Comparison of ENCODE assay signal across 26 mouse cellular contexts in the genomic region with DNA sequence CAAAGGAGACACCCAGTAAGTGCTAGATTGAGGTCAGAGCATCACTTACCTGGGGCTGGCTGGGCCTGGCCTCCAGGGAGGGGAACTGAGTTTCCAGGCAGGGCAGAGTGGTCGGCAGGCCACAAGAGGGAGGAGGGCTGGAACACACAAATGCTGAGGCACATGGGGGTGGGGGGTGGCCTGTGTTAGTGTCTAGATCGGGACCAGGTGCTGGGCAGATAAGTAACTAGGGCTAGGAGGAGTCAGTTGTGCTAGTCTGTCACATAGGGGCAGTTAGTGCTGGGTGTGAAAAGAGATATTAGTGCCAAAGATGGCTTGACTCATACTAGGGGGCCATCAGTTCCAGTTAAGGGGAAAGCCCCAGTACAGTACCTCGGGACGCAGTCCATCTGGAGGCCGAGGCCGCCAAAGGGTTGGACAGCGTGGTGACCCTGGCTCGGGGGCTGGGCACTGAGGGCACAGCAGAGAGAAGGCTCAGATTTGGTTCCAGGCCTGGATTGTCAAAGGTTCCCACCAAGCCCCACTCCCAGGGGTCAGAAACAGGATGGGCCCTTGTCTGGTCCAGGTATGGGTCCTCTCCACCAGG. TPM values are rescaled to one million over a fixed set of nuclear protein-coding genes. Genes with fewer than 3 reads are reported as not detected.
DNase-seq lines count a peak whose midpoint lies in the region; ATAC-seq and TF ChIP-seq lines count a peak whose summit lies in the region.
"Had no signal": no experiment of that assay in that cellular context is flagged by ENCODE, and none has a peak within 500 bp of the region (broad histone marks: within the 10 kb centered on the region; RNA-seq: fewer than 3 reads in every experiment).

No protein-coding gene starts in this region.

- no peaks in the 10 kb centered on the region for H3K27me3 ChIP-seq in liver, embryonic 13.5 days
- no peaks in the 10 kb centered on the region for H3K27me3 ChIP-seq in liver, postnatal 0 days (ENCODE audit: insufficient read depth, low read length)
- H3K27me3 ChIP-seq in forebrain, embryonic 11.5 days (ENCODE audit: control insufficient read depth, insufficient read depth, low read length) = no peaks in the 10 kb centered on the region
- H3K27me3 ChIP-seq: embryonic facial prominence, embryonic 13.5 days; heart, embryonic 15.5 days; hindbrain, embryonic 13.5 days; Patski had no signal

- TF ChIP-seq EP300 in liver, postnatal 0 days (IDR thresholded peaks at IDR 0.05; ENCODE audit: low read depth) = no peak

- no peak overlapping the region for H3K4me2 ChIP-seq in liver, embryonic 13.5 days
- no peak overlapping the region for H3K4me2 ChIP-seq in liver, postnatal 0 days (ENCODE audit: low read depth, low read length)
- no peak overlapping the region for H3K4me2 ChIP-seq in forebrain, embryonic 11.5 days (ENCODE audit: low read depth, low read length, severe bottlenecking)
- H3K4me2 ChIP-seq: embryonic facial prominence, embryonic 13.5 days; heart, embryonic 15.5 days; hindbrain, embryonic 13.5 days had no signal

- H3K4me1 ChIP-seq in liver, embryonic 13.5 days (replicated peaks) = peaks cover 51% of the 10 kb centered on the region
- H3K4me1 ChIP-seq in liver, postnatal 0 days (ENCODE audit: insufficient read depth) = no peaks in the 10 kb centered on the region
- H3K4me1 ChIP-seq in forebrain, embryonic 11.5 days (replicated peaks; ENCODE audit: control insufficient read depth, insufficient read depth, low read length) = no peaks in the 10 kb centered on the region
- H3K4me1 ChIP-seq: embryonic facial prominence, embryonic 13.5 days; heart, embryonic 10.5 days; hindbrain, embryonic 13.5 days had no signal

- H3K27ac ChIP-seq in layer of hippocampus, adult 2 months = 0 out of 2 replicates have a peak overlapping the region, but pooled peaks have one; percentile 5
- H3K27ac ChIP-seq in liver, embryonic 13.5 days = no peak overlapping the region
- H3K27ac ChIP-seq in liver, postnatal 0 days (ENCODE audit: low read depth) = no peak overlapping the region
- no peak overlapping the region for H3K27ac ChIP-seq in forebrain, embryonic 11.5 days (ENCODE audit: low read depth, low read length)
- H3K27ac ChIP-seq: embryonic facial prominence, embryonic 13.5 days; heart, embryonic 10.5 days; heart, embryonic 15.5 days; hindbrain, embryonic 13.5 days had no signal

- WGBS in liver, embryonic 13.5 days (ENCODE audit: insufficient replicate concordance) = 63% methylated on average over 8 of the region's 8 CpGs
- whole genome bisulfite sequencing in liver, postnatal 0 days (ENCODE audit: insufficient replicate concordance) = 71% methylated on average over 8 of the region's 8 CpGs
- 92% methylated on average over 8 of the region's 8 CpGs for WGBS in forebrain, embryonic 11.5 days

- TF ChIP-seq CTCF in layer of hippocampus, adult 2 months (conservative IDR thresholded peaks at IDR 0.05) = no peak
- TF ChIP-seq CTCF in liver, postnatal 0 days (IDR thresholded peaks at IDR 0.05; ENCODE audit: low read depth) = no peak

- no peak overlapping the region for H3K4me3 ChIP-seq in layer of hippocampus, adult 2 months
- H3K4me3 ChIP-seq in liver, embryonic 13.5 days (replicated peaks) = no peak overlapping the region
- H3K4me3 ChIP-seq in liver, postnatal 0 days (ENCODE audit: low read depth, low read length) = no peak overlapping the region
- H3K4me3 ChIP-seq in forebrain, embryonic 11.5 days (ENCODE audit: low read depth, low read length) = no peak overlapping the region
- H3K4me3 ChIP-seq: embryonic facial prominence, embryonic 13.5 days; heart, embryonic 10.5 days; heart, embryonic 15.5 days; hindbrain, embryonic 13.5 days had no signal

- peaks cover 82% of the 10 kb centered on the region for H3K36me3 ChIP-seq in liver, embryonic 13.5 days
- H3K36me3 ChIP-seq in liver, postnatal 0 days (replicated peaks; ENCODE audit: insufficient read depth, low read length) = peaks cover 58% of the 10 kb centered on the region
- H3K36me3 ChIP-seq in forebrain, embryonic 11.5 days (ENCODE audit: control insufficient read depth, insufficient read depth, low read length) = peaks cover 12% of the 10 kb centered on the region; the same call in 1 of the 2 replicates

- H3K9me3 ChIP-seq in liver, embryonic 13.5 days (replicated peaks) = no peaks in the 10 kb centered on the region
- no peaks in the 10 kb centered on the region for H3K9me3 ChIP-seq in liver, postnatal 0 days (ENCODE audit: low read length)
- H3K9me3 ChIP-seq in forebrain, embryonic 11.5 days (ENCODE audit: control insufficient read depth, low read length) = no peaks in the 10 kb centered on the region
- H3K9me3 ChIP-seq: embryonic facial prominence, embryonic 13.5 days; heart, embryonic 10.5 days; heart, embryonic 15.5 days; hindbrain, embryonic 13.5 days had no signal

- no peak overlapping the region for H3K9ac ChIP-seq in liver, embryonic 13.5 days
- no peak overlapping the region for H3K9ac ChIP-seq in liver, postnatal 0 days (replicated peaks)
- no peak overlapping the region for H3K9ac ChIP-seq in forebrain, embryonic 11.5 days (ENCODE audit: low read length)
- H3K9ac ChIP-seq: embryonic facial prominence, embryonic 13.5 days; heart, embryonic 15.5 days; hindbrain, embryonic 13.5 days had no signal

- ATAC-seq in liver, embryonic 13.5 days (ENCODE audit: low read depth) = peak; percentile 69
- peak; percentile 29; the same call in 1 of the 2 replicates for ATAC-seq in liver, postnatal 0 days
- no peak for ATAC-seq in forebrain, embryonic 11.5 days (replicated peaks; ENCODE audit: low FRiP score)
- ATAC-seq: forebrain, embryonic 14.5 days; Patski had no signal

- DNase-seq in layer of hippocampus, adult 2 months (ENCODE audit: low spot score in 2 of 2) = no peak
- DNase-seq in layer of hippocampus, adult 8-10 months (ENCODE audit: low spot score in 2 of 2) = no peak
- DNase-seq in liver = peak; percentile 39
- DNase-seq in liver, embryonic 13.5 days = no peak
- DNase-seq in liver, postnatal 0 days = no peak
- DNase-seq in spleen, adult 18-20 months = no peak
- no peak for DNase-seq in forebrain, embryonic 11.5 days (ENCODE audit: low spot score)
- no peak for DNase-seq in left cerebral cortex, adult 11 months (ENCODE audit: low spot score)
- DNase-seq: adrenal gland, adult 2 months; adrenal gland, postnatal 25 days; cerebellum, adult 18-20 months; cerebellum, adult 9-11 months; cerebellum, postnatal 36 days had no signal

RNA-seq across cellular contexts. Expression of gene Sbf1, which starts 19.4 kb away (rescaled TPM):
- 100 to 1,000 TPM; 356 to 361 TPM for total RNA-seq in layer of hippocampus, adult 2 months (2021)
- 100 to 1,000 TPM; 317 to 349 (median 325) TPM for total RNA-seq in layer of hippocampus, adult 8-10 months (2022)
- polyA plus RNA-seq in liver, embryonic 13.5 days (2015; fragmentation: Nextera tagmentation; extraction: Ambion mirVana) = 18.8 and 21.7 TPM in 2 replicates
- 16.5 and 17.0 TPM in 2 replicates for polyA plus RNA-seq in liver, postnatal 0 days (2015; fragmentation: Nextera tagmentation; extraction: Ambion mirVana)
- polyA plus RNA-seq in forebrain, embryonic 11.5 days (2014; fragmentation: Nextera tagmentation; extraction: Ambion mirVana) = 76.5 and 87.8 TPM in 2 replicates

RNA-seq across cellular contexts. Expression of gene Adm2, which starts 26.8 kb away (rescaled TPM):
- not detected for total RNA-seq in layer of hippocampus, adult 2 months (2021)
- total RNA-seq in layer of hippocampus, adult 8-10 months (2022) = not detected
- polyA plus RNA-seq in liver, embryonic 13.5 days (2015; fragmentation: Nextera tagmentation; extraction: Ambion mirVana) = 1.4 and 2.4 TPM in 2 replicates
- polyA plus RNA-seq in liver, postnatal 0 days (2015; fragmentation: Nextera tagmentation; extraction: Ambion mirVana) = 1.4 and 3.7 TPM in 2 replicates
- 0.15 TPM in 1 of 2 replicates, not detected in the other for polyA plus RNA-seq in forebrain, embryonic 11.5 days (2014; fragmentation: Nextera tagmentation; extraction: Ambion mirVana)
- total RNA-seq: adrenal gland, adult 2 months; adrenal gland, postnatal 25 days; gastrocnemius, adult 8-10 months; gastrocnemius, postnatal 36 days; heart, adult 18-20 months; heart, postnatal 14 days; hematopoietic stem cell, adult 5-6 weeks had no signal
- polyA plus RNA-seq: embryonic facial prominence, embryonic 13.5 days; forebrain, embryonic 14.5 days; hindbrain, embryonic 13.5 days had no signal

RNA-seq across cellular contexts. Expression of gene Miox, which starts 38.5 kb away (rescaled TPM):
- not detected for total RNA-seq in layer of hippocampus, adult 2 months (2021)
- total RNA-seq in layer of hippocampus, adult 8-10 months (2022) = not detected
- polyA plus RNA-seq in liver, embryonic 13.5 days (2015; fragmentation: Nextera tagmentation; extraction: Ambion mirVana) = 5.6 and 6.8 TPM in 2 replicates
- polyA plus RNA-seq in liver, postnatal 0 days (2015; fragmentation: Nextera tagmentation; extraction: Ambion mirVana) = 22.9 and 27.0 TPM in 2 replicates
- polyA plus RNA-seq in forebrain, embryonic 11.5 days (2014; fragmentation: Nextera tagmentation; extraction: Ambion mirVana) = not detected in 2 replicates
- total RNA-seq: adrenal gland, adult 2 months; adrenal gland, postnatal 25 days; gastrocnemius, adult 8-10 months; gastrocnemius, postnatal 36 days; heart, adult 18-20 months; heart, postnatal 14 days; hematopoietic stem cell, adult 5-6 weeks; MEL had no signal
- polyA plus RNA-seq: C2C12; embryonic facial prominence, embryonic 13.5 days; forebrain, embryonic 14.5 days; heart, embryonic 10.5 days; hindbrain, embryonic 13.5 days; Patski had no signal

RNA-seq across cellular contexts. Expression of gene Lmf2, which starts 59.8 kb away (rescaled TPM):
- 10 to 100 TPM; 14.8 to 20.0 TPM for total RNA-seq in layer of hippocampus, adult 2 months (2021)
- 10 to 100 TPM; 17.7 to 25.3 (median 21.2) TPM for total RNA-seq in layer of hippocampus, adult 8-10 months (2022)
- polyA plus RNA-seq in liver, embryonic 13.5 days (2015; fragmentation: Nextera tagmentation; extraction: Ambion mirVana) = 26.1 and 30.2 TPM in 2 replicates
- 22.1 and 24.0 TPM in 2 replicates for polyA plus RNA-seq in liver, postnatal 0 days (2015; fragmentation: Nextera tagmentation; extraction: Ambion mirVana)
- 43.7 and 47.3 TPM in 2 replicates for polyA plus RNA-seq in forebrain, embryonic 11.5 days (2014; fragmentation: Nextera tagmentation; extraction: Ambion mirVana)

RNA-seq across cellular contexts. Expression of gene Ncaph2, which starts 59.8 kb away (rescaled TPM):
- 100 to 1,000 TPM in 1 of 2 experiments, 10 to 100 TPM in 1; 97.6 to 101 TPM for total RNA-seq in layer of hippocampus, adult 2 months (2021)
- 100 to 1,000 TPM in 2 of 4 experiments, 10 to 100 TPM in 2; 92.2 to 107 (median 97.7) TPM for total RNA-seq in layer of hippocampus, adult 8-10 months (2022)
- 114 and 131 TPM in 2 replicates for polyA plus RNA-seq in liver, embryonic 13.5 days (2015; fragmentation: Nextera tagmentation; extraction: Ambion mirVana)
- 59.4 and 59.8 TPM in 2 replicates for polyA plus RNA-seq in liver, postnatal 0 days (2015; fragmentation: Nextera tagmentation; extraction: Ambion mirVana)
- polyA plus RNA-seq in forebrain, embryonic 11.5 days (2014; fragmentation: Nextera tagmentation; extraction: Ambion mirVana) = 191 and 203 TPM in 2 replicates
